Mouse (Mus musculus) thymus, adult 2 months (tissue): ENCODE measurements at regions not wholly inside any gene's neighbourhood (a gene's known extent, or its start where the extent isn't known, plus 50 kb on each side); places are given as distances from the start of the nearest gene placed in this dataset.

Experiments used
- CTCF ChIP-seq: fragments of 200-500 bp; IDR thresholded peaks from 2 replicates; pipeline ENCODE4 v1.5.1; 2012; ENCODE audit warnings: mild to moderate bottlenecking, control low read depth, low read length, moderate library complexity, borderline replicate concordance; ENCODE audit not compliant: control insufficient read depth, poor library complexity, insufficient read depth; ENCODE audit errors: extremely low read depth
- POLR2A ChIP-seq: fragments of 200-500 bp; IDR thresholded peaks from 2 replicates; pipeline ENCODE4 v1.6.1; 2012; ENCODE audit warnings: mild to moderate bottlenecking, low read length, control low read depth, moderate library complexity; ENCODE audit not compliant: control insufficient read depth, poor library complexity, insufficient read depth; ENCODE audit errors: extremely low read depth

- no peak for TF ChIP-seq CTCF
- TF ChIP-seq POLR2A: no peak
These were observed 172.7 kb upstream of the Msl3l2 start for GRCm38 (mm10) chr10:55933993-55934392.
